Mouse (Mus musculus) ES-Bruce4 (cell line): Measurements from ENCODE around the gene Selenoh.

ENCODE experiments used
- CTCF ChIP-seq: IDR thresholded peaks from one replicate; pipeline ENCODE4 v1.8.1; 2011; ENCODE audit warnings: low read depth, low read length
- POLR2A ChIP-seq: IDR thresholded peaks from one replicate; pipeline ENCODE4 v1.8.1; 2011; ENCODE audit warnings: low read length; ENCODE audit not compliant: insufficient read depth

DNA sequence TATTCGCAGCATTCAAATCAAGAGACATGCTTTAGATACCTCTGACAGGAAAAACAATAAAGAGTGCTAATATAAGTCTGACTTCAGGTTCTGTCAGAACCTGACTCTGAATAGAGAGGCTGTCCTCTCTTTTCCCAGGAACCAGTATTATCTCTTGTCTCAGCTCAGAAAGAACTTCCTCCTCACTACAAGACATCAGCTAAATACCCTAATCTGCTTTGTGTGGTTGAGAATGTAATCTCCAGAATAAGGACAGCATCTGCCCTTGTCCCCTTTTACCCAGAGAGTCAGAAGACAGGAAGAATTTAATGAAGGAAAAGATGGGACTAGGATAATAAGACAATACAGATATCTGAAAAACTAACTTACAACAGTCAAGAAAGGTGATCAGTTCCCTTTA, 32.9 kb upstream of the Selenoh start:
- no peak for TF ChIP-seq CTCF
- TF ChIP-seq POLR2A: no peak
